Mouse (Mus musculus) embryonic facial prominence, embryonic 11.5 days (tissue): ENCODE data around the gene Zfp971. TPM values are rescaled to one million over a fixed set of nuclear protein-coding genes. Genes with fewer than 3 reads are reported as not detected.

ENCODE experiments used
- polyA plus RNA-seq: library from polyadenylated mRNA; unstranded; fragments of >200 nt; fragmentation: Nextera tagmentation; extraction: Ambion mirVana; gene quantifications from 2 replicates; pipeline ENCODE4 v1.2.1, GENCODE M21; 2014

Gene Zfp971
- polyA plus RNA-seq, 1 experiment from 2014 or later: 13.2 TPM

Other genes starting within 250 kb of the Zfp971 start
- gene Gm14325, start 182.9 kb upstream of the Zfp971 start, polyA plus RNA-seq: 48.4 and 58.6 TPM in 2 replicates
- gene Gm14327, start 126.2 kb upstream of the Zfp971 start, polyA plus RNA-seq: 1.3 and 3.2 TPM in 2 replicates
- gene Zfp972, start 97.7 kb upstream of the Zfp971 start, polyA plus RNA-seq: not detected in 2 replicates
- gene Gm14326, start 66.0 kb upstream of the Zfp971 start, polyA plus RNA-seq: 21.5 TPM in 2 replicates
- 18.8 and 22.9 TPM in 2 replicates for gene Zfp931, start 55.2 kb downstream of the Zfp971 start, polyA plus RNA-seq
- 5.6 and 8.0 TPM in 2 replicates for gene Phactr3, start 95.7 kb downstream of the Zfp971 start, polyA plus RNA-seq